Mouse (Mus musculus): ENCODE data around the gene Emp1.

DNA sequence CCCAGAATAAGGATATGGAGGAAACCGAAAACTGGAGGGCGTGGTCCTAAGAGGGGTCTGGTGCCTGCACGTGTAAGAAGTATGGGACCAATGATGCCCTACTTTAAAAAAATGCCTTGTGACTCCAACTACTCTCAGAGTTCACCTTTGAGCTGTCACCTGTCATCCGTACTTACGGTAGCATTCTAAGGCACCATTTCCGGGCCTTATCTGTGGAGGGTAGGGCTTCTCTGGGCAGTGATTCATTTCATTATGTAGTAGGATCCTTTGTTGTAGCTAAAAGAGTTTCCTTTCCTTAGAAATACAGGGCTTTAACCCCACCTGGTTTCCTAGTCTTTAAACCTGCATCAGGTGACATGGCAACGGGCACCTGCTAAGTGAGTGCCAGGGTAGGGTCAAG lies 35.5 kb upstream of the Emp1 start:
- no peak for TF ChIP-seq CTCF (IDR thresholded peaks at IDR 0.05; ENCODE audit: low read depth, low read length)
- no peak for TF ChIP-seq GATA1 (IDR thresholded peaks at IDR 0.05; ENCODE audit: borderline replicate concordance, low read length)
- TF ChIP-seq TAL1 (conservative IDR thresholded peaks at IDR 0.05; ENCODE audit: low read depth, low read length) = no peak
- no peak for TF ChIP-seq POLR2AphosphoS5 (IDR thresholded peaks at IDR 0.05; ENCODE audit: insufficient replicate concordance, low read depth, low read length)
- TF ChIP-seq GATA2 (IDR thresholded peaks at IDR 0.05; ENCODE audit: borderline replicate concordance, low read depth, low read length) = no peak
